Mouse (Mus musculus) neural tube, embryonic 10.5 days (tissue): ENCODE data around the gene Dmrta1.
A peak's percentile ranks its signal among the peaks of the same experiment; 100 is the strongest.
"Not testable (repeated sequence)": the region's sequence is repeated elsewhere in the genome, so short reads cannot be mapped to it uniquely, and the experiment has no call there.

Source experiments
- DNase-seq: peaks from one replicate; pipeline ENCODE4 v3.0.0-alpha.2; 2017; ENCODE audit warnings: low spot score; ENCODE audit errors: extremely low spot score

The Dmrta1 gene

DNA sequence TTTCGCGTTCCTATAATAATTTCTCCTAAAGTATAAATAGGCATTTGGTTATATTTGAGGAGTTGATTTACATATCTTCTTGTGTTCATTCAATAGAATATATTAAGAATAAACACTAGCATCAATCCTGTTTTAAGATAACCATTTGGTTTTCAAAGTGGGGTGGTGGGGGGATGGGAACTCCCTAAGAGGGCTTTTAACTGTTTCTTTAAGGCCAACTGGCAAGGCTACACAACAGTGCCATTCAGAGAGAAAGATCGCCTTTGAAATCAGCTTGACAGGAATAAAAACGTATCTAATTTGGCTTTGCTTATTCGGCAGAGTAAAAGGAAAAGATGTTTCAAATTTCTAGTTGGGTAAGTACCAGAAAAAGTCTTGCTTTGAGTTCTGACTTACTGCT, at the start of gene Dmrta1:
Gene Dmrta1 (plus strand): TSS at position 242 of the 400 bp plus-strand sequence.
- DNase-seq = no peak

GRCm38 (mm10) chr4:89630374-89631079, 48.7 kb upstream of the Dmrta1 start:
- DNase-seq = no peak

DNA sequence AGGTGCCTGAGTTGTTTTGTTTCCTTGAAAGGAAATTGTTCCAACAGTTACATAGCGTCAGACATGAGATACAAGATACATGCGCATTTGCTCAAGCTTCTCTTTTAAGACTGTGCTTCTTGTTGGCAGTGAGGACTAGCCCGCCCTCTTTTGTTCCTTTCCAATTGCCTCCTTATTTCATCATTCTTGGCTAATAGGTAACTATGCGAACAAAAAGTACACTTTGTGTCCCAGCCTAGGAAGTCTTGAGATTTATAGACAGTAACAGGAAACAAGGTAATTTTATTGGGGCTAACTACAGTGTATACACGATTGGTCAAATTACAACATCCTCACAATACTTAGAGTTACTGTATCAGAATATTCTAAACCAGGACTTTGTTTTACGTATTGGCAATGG, 47.7 kb upstream of the Dmrta1 start:
- no peak for DNase-seq

- no peak for DNase-seq
Observed at GRCm38 (mm10) chr4:89638651-89639050, 40.6 kb upstream of the Dmrta1 start.

- DNase-seq = no peak
Observed at GRCm38 (mm10) chr4:89644235-89645115, 34.8 kb upstream of the Dmrta1 start.

GRCm38 (mm10) chr4:89650352-89651311, 28.6 kb upstream of the Dmrta1 start:
- DNase-seq = no peak

GRCm38 (mm10) chr4:89651312-89651686, 27.9 kb upstream of the Dmrta1 start:
- no peak for DNase-seq

- DNase-seq = no peak
Observed at GRCm38 (mm10) chr4:89651779-89652178, 27.5 kb upstream of the Dmrta1 start.

GRCm38 (mm10) chr4:89663406-89663805, 15.8 kb upstream of the Dmrta1 start:
- no peak for DNase-seq

DNA sequence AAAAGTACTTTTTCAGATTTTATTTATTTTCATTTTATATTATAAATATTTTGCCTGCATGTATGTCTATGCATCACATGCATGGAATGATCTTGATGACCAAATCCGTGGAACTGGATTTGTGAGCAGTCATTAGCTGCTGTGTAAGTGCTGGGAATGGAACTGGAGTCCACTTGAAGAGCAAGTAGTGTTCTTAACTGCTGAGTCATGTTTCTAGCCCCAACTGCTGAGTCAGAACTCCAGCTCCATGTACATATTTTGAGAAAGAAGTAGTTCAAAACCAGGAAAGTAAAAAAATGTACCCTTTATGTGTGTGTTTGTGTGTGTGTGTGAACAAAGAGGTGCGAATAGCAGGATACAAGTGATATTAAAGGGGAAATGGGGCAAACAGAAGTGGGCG, 4.5 kb upstream of the Dmrta1 start:
- no peak for DNase-seq

- no peak for DNase-seq
Observed at GRCm38 (mm10) chr4:89677903-89678302, 1.3 kb upstream of the Dmrta1 start.

DNA sequence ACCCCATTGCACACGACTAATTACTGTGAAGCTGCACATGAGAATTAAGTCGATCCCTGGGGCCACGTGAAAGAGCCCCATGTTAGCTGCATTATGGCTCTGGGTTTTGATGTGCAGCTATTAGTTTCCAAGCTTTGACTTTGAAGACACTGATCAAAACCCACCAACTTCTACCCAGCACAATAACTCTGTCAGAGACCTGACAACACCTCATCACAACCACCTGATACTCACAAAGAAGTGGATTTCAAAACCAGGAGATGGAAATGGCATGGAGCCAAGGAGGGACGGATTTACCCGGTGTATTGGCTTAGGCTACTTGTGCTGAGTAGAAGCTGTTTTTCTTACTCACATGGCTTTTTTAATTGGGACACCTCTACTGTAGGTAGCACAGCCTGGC, 523 bp upstream of the Dmrta1 start:
- no peak for DNase-seq

DNA sequence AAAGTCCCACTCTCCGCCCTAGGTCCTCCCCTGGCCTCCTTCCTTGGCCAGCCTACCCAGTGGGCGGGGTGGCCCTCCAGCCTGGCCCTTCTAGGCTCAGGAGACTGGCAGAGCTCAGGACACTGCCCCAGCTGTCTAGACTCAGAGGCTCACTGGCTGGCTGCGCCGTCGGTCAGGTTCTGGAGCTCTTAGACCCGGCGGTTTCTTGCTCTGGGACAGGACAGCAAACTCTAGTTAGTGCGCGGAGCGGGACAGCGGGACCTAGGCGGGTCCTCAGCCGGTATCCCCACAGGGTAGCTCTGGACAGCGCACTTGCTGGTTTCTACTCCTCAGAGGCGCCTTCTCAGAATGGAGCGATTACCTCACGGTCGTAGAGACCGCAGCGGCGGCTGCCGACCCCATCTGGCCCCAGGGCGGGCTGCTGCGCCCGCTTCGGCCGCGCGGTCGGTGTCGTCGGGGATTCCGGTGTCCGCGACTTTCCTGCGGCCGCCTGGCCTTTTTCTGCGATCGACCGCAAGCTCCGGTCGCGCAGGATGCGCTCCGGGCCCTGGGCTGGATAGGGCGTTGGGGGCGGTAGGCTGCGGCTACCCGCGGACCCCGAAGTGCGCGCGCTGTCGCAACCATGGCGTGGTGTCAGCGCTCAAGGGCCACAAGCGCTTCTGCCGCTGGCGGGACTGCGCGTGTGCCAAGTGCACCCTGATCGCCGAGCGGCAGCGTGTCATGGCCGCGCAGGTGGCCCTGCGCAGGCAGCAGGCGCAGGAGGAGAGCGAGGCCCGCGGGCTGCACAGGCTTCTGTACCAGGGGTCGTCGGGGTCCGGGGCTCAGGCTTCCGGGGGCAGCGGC, 8.9 kb downstream of the Dmrta1 start:
- DNase-seq = peak; percentile 64

DNA sequence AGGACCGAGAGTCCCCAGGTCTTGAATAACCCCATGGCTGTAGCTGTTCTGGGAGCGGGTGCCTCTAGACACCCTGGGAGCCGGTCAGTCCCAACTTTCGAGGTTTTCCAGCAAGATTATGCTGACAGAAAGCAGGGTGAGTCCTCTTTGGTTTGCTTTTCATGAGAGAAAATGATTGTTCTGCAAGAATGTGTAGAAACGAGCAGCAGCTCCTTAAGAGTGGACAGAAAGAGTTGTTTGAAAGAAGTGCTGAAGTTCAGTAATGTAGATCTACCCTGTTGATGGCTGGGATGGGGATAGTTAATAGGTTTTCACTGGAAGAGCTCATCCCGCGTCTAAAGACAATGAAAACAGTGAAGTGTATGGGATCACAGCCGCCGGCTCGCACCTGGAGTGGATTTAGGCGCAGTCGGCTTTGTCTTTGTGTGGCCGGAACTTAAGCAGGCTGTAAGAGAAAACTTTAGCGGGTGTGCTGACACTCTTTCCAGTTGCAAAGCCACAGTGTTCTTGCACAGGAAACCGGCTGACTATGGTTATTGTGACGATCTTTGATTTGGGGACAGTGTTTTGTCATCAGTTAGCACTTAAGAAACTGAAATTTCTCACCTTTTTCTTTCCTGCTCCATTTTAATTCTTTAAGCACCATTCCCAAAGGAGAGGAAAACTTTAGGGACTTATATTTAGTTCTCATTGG, 9.7 kb downstream of the Dmrta1 start:
- peak; percentile 26 for DNase-seq

- DNase-seq = no peak
Observed at GRCm38 (mm10) chr4:89691936-89692335, 12.7 kb downstream of the Dmrta1 start.

GRCm38 (mm10) chr4:89692780-89693179, 13.5 kb downstream of the Dmrta1 start:
- no peak for DNase-seq

- no peak for DNase-seq
Observed at GRCm38 (mm10) chr4:89695589-89695988, 16.4 kb downstream of the Dmrta1 start.

DNA sequence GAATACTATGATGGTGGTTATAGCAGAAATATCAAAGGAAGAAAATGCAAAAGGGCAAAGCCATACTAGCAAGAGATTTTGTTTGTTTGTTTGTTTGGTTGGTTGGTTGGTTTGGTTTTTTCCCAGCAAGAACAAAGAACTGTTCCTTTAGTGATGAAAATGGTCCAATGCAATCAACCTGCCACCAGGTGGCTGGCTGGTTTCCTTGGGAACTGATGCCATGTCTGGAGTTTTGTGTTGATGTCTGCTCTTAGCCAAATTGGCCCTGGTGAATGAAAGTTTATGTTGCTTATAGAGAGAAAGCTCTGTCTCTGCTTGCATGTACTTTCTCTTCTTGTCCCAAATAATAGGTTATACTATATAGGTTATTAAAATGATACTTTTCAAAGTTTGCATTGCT, 18.7 kb downstream of the Dmrta1 start:
- no peak for DNase-seq

- DNase-seq = not testable (repeated sequence)
Observed at GRCm38 (mm10) chr4:89723526-89724190, 44.4 kb downstream of the Dmrta1 start.
